Mouse (Mus musculus): Measurements from ENCODE around the gene Rab40c.

The Rab40c gene

DNA sequence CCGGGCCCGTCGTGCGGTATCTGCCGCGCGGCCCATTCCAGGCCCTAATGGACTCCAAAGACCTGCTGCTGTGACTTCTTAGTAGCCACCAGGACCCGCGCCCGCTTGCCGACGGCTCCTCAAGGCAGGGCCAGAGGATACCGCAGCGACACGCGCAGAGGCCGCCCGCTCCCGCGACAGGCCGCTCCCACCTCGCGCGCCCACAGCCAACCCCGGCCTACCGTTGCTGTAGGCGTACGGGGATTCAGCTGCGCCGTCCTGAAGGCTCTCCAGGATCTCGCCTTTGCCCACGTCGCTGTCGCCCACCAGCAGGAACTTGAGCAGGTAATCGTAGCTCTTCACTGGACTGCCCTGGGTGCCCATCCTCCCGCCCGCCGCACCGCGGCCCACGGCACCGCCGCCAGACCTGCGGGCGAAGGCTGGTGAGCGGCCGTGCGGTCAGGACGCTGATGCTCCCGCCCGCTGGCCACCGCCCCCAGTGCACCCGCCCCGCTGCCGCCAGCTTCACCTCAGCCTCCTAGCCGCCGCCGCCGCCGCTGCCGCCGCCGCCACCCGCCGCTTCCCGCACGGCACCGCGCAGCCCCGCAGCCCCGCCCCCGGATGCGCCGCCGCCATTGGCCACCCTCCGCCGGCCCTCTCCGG, at the start of gene Rab40c:
Gene Rab40c, minus strand, starts transcription at position 584 of the 642 bp plus-strand sequence.
- in situ Hi-C loops (cut with MboI; ENCODE audit: unreplicated experiment in 2 of 2) = no loop called here

DNA sequence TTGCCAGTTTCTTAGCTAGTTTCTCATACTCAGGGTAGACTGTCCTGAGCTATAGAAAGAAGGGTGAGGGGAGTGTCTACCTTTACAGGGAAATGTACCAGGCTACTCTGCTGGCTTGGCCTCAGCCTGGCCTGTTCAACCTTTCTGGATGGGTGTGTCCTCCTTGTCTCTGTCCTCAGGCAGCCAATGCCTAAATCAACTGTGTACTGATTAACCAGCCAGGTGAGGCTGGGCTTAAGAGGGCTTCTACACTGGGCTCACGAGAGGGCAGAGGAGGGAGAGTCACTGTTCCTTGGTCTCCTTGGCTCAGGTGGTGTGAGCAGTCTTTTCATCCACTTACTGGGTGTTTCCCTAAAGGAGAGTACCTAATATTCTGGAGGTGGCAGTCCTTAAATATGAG, 48.6 kb upstream of the Rab40c start:
- in situ Hi-C loops (cut with MboI; ENCODE audit: unreplicated experiment in 2 of 2) = no loop called here

DNA sequence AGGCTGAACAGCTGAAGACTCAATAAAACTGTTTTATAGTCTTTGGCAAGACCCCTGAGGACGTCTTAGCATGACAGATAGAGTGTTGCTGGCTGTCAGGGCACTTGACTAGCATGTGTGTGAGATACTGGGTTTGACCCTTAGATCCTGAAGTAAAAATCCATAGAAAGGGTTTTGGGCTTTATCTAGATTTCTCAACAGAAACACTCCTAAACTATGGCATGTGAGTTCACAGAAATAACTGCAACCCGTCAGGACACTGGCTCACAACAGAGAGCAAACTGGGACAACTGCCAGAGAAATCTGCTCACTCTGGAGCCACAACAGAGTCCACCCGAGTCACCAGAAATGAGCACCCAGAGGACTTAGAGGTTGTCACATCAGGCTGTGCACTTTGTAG, 48.1 kb upstream of the Rab40c start:
- in situ Hi-C loops (cut with MboI; ENCODE audit: unreplicated experiment in 2 of 2) = no loop called here

DNA sequence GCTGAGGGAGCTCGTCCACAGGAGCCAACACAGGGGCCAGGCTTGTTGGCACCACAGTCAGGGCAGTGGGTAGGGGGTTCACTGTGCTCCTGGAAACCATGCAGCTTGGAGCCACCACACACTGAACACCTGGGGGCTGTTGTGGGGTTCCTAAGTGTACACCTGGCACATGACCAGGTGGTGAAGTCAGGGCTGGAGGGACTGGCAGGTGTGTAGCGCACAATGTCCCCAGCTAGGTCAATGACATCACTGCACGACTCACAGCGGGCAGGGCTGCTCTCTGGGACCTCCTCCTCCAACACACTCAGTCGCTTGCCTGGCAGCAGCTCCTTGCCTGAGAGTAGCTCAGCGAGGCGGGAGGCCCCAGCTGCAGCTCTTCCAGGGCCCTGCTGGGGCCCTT, 44.7 kb upstream of the Rab40c start:
- in situ Hi-C loops (cut with MboI; ENCODE audit: unreplicated experiment in 2 of 2) = no loop called here

DNA sequence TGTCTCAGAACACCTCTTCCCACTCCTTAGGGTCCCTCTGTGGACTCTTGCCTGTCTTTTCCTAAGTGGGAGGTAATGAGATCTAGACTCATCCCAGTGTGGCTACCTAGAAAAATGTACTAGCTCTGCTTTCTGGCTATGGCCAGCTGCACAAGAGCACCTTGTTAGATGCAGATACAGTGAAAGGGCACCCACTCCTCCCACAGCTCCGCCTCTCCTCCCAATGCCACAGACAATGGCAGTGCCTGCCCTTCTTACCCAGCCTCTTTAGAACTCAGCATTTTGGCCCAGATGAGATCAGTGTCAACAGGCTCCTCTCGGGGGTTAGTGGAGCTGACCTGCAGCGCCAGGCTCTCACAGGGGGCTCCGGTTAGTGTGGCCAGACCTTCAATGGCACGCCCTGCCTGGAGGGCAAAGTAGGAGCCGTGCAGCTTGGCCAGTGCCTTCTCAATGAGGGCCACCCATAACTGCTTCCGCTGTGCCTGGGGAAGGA, 42.9 kb upstream of the Rab40c start:
- in situ Hi-C loops (cut with MboI; ENCODE audit: unreplicated experiment in 2 of 2) = no loop called here

DNA sequence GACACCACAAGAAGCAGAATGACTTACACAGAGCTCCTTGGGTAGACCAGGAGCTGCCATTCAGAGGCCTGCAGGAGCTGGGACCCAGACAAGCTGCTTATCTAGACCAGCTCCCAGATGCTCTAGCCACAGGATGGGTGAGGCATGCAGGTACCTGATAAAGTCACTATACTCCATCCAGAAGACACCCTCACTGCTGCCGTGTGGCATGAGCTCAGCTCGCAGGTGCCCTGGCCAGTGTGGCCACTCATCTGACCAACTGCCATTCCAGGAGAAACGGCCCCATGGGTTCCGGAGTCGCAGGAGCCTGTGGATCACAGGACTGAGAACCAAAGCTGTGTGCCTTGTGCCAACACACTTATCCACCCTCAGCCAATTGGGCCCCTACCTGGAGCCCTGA, 42.0 kb upstream of the Rab40c start:
- in situ Hi-C loops (cut with MboI; ENCODE audit: unreplicated experiment in 2 of 2) = no loop called here

DNA sequence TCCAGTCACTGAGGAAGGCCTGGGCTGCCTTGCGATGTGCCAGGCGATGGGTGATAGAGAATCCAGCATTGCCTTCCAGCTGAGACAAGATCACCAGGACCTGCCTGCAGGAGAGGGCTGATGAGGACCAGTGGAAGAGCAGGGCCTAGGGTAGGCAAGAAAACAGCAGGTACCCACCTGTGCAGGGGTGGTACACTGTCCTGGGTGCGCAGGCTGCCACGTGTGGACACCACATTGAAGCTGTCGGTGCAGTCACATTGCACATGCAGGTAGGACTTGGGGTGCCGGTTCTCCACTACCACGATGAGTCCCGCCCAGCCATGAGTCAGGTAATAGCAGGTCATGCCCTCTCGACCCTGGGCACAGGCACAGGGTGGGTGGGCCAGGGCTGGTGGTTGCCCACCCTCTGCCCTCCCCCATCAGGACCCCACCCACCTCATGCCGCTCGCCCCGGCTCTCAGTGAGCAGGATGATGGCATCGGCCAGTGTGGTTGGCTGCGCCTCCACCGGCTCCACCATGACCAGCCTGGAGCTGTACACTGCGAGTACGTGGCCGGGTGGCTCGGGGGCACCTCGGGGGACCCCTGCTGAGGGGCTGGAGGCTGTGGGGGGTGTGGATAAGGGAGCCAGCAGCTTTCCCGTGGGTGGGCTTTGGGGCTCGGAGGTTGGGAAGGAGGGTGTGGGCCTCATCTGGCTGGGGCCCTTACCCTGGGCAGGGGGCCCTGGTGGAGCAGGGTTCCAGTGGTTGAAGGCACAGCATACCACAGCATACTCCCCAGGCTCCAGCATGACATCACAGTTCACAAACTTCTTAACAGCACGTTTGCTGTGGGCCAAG, 40.3 kb upstream of the Rab40c start:
- in situ Hi-C loops (cut with MboI; ENCODE audit: unreplicated experiment in 2 of 2) = no loop called here

DNA sequence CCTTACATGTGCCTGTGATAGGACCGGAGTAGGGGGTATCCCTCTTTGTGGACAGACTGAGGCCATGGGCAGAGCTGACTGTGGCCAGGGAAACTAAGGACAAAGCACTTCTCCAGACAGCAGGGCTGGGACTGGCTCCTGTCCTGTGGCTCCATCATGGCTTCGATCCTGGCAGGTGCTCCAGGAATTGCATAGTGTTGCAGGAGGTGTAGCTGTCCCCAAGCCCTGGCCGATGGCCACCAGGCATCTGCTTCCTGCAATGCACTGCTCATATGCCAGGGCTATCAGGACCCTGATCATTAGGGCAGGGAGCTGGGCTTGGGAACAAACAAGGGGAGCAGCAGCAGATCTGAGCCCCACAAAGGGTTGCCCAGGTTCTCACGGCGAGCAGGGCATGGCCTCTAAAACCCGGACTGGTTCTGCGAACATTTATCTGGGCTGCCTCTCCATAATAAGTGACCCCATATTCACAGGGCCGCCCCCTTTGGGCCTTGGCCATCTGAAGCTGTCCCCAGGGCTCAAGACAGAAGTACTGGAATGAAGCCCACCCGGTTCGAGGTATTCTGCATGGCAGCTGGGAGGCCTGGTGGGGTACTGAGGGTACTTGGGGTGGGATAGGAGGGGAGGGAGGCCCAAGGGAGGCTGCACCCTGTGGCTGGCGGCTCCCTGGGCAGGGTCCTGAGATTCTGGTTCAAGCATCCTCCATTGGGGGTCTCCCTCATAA, 39.4 kb upstream of the Rab40c start:
- in situ Hi-C loops (cut with MboI; ENCODE audit: unreplicated experiment in 2 of 2) = no loop called here

DNA sequence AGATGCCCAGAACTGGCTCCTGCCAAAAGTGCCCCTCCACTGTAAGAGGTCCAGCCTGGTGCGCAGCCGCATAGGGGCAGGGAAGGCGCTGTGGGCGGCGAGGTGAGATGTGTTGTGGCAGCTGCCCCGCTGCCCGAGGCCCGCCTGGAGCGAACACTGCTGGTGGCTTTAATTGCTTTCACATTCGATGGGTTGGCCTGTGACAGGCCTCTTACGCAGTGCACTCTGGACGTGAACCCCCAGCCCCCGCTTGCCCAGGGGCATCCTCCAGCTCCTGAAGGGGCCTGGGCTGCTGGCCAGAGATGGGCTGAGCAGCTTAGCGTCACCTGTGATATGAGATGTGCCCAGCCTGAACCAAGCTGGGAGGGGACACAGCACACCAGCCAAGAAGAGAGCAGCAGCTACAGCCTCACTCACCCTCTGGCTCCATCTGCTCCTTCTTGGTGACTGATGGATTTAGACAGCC, 38.1 kb upstream of the Rab40c start:
- in situ Hi-C loops (cut with MboI; ENCODE audit: unreplicated experiment in 2 of 2) = no loop called here

DNA sequence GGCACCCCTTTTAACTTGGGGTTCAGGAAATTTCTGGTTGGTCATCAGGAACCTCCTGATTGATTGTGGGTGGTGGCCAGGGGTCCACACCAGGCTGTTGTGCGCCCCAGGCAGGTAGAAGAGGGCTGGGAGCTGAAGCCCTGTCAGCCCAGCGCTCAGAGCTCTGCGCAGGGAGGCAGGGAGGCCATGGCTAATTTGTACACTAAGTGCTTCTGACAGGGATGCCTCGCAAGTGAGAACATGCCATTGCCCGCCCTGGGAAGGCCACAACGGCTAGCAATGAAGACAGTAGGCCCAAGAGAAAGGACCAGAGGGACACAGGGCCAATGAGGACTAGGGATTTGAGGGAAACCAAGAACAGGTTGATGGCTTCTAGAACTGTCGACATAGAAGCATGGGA, 37.1 kb upstream of the Rab40c start:
- in situ Hi-C loops (cut with MboI; ENCODE audit: unreplicated experiment in 2 of 2) = no loop called here

DNA sequence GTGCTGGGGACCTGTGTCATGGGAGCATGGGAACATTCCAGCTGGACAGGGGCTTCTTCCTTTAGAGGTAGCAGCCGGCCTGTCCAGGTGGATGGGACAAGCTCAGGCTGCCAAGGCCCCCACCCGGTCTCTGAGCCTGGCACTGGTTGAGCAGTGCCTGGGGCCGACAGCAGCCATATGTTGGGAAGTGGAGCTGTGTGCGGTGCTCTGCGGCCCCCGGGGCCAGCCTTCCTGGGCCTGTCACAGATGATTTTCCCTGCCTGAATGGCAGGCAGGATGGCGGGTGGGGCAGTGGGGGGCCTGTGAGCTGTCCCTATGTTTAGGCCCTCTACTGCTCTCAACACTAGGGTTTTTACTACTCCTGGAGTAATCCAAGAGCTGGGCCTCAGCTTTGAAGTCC, 36.7 kb upstream of the Rab40c start:
- in situ Hi-C loops (cut with MboI; ENCODE audit: unreplicated experiment in 2 of 2) = no loop called here

DNA sequence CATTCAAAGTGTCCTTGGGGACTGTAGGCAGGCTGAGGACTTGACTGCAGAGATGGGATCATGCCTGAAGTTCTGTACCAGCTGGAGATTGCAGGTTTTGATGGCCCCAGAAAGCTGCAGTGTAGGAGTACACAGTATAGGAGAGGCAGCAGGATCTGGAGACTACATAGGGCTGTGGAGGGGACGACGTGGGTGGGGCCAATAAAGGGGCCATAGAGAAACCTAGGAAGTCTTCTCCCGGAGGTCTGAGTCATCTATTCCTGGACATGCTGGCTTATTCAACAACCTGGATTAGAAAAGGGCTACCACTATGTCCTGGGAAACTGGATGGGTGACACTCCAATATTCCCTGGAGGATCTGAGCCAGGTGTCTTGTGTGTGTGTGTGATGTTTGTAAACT, 36.2 kb upstream of the Rab40c start:
- in situ Hi-C loops (cut with MboI; ENCODE audit: unreplicated experiment in 2 of 2) = no loop called here

DNA sequence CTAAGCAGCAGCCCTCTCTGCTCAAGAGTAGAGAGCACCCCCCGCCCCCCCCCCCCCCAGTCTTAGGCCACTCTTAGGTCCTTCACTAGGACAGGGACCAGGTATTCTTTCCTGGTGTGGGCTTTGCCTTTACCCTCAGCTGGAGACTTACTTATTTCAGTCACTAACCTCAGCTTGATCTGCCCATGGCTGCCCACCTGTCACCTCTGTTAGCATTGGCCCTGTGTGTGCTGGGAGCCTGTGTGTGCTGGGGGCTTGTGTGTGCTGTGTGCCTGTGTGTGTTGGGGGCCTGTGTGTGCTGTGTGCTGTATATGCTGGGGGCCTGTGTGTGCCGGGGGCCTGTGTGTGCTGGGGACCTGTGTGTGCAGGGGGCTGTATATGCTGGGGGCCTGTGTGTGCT, 35.1 kb upstream of the Rab40c start:
- in situ Hi-C loops (cut with MboI; ENCODE audit: unreplicated experiment in 2 of 2) = no loop called here

DNA sequence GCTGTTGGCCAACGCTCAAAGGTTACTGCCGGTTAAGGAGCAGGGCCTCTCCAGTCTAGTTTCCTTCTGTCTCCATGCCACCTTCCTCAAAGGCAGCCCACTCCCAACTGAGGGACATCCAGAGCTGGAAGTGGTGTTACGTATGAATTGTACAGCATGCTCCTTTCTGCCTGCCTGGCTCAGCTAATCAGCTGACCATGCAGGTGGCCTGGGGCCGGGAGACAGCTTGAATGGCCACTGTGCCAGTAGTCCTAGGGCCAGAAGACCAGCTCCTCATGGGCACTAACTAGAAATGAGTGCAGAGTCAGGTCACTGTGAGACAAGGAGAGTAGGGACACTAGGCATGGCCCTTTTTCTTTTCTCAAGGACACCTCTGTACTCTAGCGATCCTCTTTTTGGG, 33.6 kb upstream of the Rab40c start:
- in situ Hi-C loops (cut with MboI; ENCODE audit: unreplicated experiment in 2 of 2) = no loop called here

DNA sequence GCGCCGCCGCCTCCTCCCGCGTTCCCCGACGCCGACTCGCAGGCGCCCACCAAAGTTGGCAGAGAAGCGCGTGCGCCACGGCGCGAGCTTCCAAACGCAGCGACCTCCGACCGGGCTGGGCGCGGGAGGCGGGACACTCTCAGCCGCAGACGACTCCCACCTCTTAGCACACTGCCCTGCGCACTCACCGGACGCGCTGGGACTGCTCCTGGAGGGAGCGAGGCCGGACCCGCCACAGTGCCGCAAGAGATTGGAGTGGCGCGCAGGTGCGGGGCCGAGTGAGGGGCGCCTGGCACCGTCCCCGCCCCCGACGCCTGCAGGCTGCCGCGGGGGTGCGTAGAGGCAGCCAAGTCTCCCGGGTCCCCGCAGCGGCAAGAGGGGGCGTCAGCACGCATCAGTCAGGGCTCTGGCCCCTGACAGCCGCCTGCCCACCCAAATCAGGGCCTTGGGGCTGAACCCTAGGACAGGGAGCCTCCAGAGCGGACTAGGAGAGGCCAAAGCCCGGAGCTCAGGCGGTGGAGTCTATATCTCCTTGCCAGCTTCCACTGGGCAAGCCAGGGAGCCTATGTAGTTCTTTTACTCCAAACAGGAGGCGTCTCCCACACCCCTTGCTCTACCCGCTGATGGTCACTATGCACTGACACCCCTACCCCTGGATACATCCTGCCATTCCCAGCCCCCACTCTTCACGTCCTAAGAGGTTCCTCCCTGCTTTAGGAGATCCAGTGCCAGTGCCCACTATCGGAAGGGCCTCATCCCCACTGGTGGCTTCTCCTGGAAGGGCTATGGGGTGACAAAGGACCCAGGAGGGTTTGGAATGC, 32.5 kb upstream of the Rab40c start, which contains the start of gene A930017K11Rik:
Gene A930017K11Rik, minus strand, starts transcription at position 763 of the 821 bp plus-strand sequence.
- in situ Hi-C loops (cut with MboI; ENCODE audit: unreplicated experiment in 2 of 2) = no loop called here

DNA sequence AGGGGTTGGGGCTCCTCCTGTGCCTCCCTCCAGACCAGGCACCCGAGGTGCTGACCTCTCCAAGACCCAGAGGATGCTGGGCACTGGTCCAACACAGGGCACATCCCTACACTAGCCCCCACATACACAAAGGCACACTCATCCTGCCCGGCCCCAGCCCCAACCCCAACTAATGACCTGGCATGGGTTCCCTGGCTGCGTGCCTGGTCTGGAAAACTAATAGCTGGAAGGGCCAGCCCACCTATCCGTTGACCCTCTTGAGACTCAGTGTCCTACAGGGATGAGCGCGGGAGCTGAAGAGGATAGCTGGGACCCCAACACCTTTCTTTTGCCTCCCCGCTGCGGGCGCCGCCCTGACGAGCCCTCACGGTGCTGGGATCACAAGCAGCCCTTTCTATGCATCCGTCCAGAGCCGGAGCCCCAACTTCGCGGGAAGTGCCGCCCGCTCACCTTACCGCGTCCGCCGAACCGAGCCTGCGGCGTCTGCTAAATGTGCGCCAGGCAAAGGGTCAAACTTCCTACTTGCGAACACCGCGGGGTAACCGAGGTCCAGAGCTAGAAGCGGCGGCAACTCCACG, 31.8 kb upstream of the Rab40c start:
- in situ Hi-C loops (cut with MboI; ENCODE audit: unreplicated experiment in 2 of 2) = no loop called here

DNA sequence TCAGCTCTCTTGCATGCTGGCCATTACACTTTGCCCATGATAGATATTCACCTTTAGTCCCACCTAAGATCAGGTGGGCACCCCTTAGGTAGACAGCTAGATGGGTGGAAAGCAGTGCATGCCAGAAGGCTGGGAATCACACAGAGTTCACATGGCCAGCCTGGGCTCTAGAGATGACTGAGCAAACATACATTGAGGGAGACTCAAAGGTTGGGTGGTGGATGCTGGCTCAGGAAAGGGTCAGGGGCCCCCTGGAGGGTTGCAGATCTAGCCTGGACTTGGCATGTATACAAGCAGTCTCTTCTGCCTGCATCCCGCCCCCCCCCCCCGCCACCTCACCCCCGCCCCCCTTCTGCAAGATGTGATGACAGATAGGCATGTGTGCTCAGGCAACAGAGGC, 31.2 kb upstream of the Rab40c start:
- in situ Hi-C loops (cut with MboI; ENCODE audit: unreplicated experiment in 2 of 2) = no loop called here

DNA sequence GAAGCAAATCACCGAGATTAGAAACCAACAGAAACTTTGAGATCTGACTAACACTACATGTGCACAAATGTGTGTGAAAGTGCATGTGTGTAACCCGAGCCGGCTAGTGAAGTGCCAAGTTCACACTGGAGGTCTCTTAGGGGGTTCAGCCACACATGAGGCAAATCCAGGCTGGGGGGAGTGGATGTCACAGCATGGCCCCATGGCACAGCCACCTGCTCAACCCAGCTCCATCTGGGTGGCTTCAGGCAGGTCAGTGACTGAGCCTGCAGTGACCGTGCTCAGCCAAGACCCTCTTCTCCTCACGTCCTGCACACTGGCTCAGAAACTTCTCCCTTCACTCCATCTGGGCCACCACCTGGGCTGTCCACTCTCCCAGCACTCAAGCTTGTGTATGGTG, 30.5 kb upstream of the Rab40c start:
- in situ Hi-C loops (cut with MboI; ENCODE audit: unreplicated experiment in 2 of 2) = no loop called here

DNA sequence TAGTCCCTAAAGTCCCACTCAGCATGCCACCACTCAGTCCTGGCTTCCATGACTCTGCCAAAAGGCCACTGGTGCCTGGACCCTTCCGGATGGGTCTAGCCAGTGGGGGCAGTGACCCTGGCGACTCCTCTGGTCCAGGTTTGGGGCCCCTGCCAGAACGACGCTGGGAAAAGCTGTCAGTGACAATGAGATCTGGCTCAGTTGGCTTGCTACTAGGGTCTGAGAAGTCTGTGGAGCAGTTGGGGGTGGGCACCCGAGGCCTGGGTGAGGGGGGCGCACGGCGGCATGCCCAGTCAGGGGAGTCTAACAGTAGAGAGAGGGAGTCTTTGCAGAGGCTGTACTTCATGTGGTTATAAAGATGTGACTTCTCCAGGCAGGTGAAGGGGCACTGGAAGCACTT, 28.5 kb upstream of the Rab40c start:
- in situ Hi-C loops (cut with MboI; ENCODE audit: unreplicated experiment in 2 of 2) = no loop called here

DNA sequence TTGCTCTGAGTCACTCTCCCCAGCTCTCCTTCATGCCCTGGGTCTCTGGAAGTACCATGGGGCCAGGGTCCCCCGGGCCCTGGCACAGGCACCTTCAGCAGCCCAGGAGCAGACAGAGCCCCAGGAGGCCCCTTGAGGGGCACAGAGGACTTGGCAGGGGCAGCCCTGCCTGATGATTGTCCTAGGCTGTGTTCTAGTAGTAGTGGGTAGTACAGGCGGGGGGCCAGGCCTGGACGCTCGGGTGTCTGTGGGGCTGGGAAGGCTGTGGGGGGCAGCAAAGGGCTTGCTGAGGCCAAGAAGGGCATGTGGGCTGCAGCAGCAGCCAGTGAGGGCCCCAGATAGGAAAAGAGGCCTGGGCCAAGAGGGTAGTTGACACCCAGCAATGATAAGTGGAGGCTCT, 28.0 kb upstream of the Rab40c start:
- in situ Hi-C loops (cut with MboI; ENCODE audit: unreplicated experiment in 2 of 2) = no loop called here

Measured in v-Abl transformed pro-B cells (cell line).